ENCODE assay signal across 8 mouse cellular contexts in the genomic region with DNA sequence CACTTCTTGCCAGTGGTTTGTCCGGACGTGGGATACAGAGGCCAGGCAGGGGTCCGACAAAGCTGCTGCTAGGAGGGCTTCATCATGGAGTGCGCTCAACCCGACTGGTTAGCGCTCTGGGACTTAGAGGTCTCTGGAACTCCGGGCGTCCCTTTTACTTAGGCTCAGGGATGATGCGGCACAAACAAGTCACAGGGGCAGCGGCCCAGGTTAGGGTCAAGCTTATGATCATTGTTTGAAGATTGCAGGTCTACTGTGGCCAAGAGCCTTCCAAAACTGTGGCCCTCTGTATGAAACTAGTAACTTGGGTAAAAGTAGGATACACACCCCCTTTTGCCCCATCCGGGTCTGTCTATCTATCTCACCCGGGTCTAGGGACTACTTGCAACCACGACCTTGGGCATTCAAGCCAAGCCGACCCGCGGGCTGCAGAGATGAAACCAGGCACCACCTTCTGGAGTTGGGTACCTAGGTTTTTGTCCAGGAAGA. TPM values are rescaled to one million over a fixed set of nuclear protein-coding genes. Genes with fewer than 3 reads are reported as not detected.
DNase-seq lines count a peak whose midpoint lies in the region; ATAC-seq and TF ChIP-seq lines count a peak whose summit lies in the region.

No protein-coding gene starts in this region.

- H3K36me3 ChIP-seq in spleen, adult 2 months (ENCODE audit: control insufficient read depth, insufficient read depth, low read length): no peaks in the 10 kb centered on the region
- H3K36me3 ChIP-seq in forebrain, embryonic 10.5 days (replicated peaks): no peaks in the 10 kb centered on the region
- no peaks in the 10 kb centered on the region for H3K36me3 ChIP-seq in intestine, embryonic 16.5 days (ENCODE audit: control insufficient read depth, insufficient read depth, low read length)
- no peaks in the 10 kb centered on the region for H3K36me3 ChIP-seq in neural tube, embryonic 11.5 days (ENCODE audit: control insufficient read depth, insufficient read depth, low read length)

- no peak for TF ChIP-seq POLR2A in spleen, adult 2 months (IDR thresholded peaks at IDR 0.05; ENCODE audit: low read depth, low read length)

- peaks cover 5% of the 10 kb centered on the region for H3K4me1 ChIP-seq in spleen, adult 2 months (ENCODE audit: control insufficient read depth, insufficient read depth, insufficient read length)
- H3K4me1 ChIP-seq in forebrain, embryonic 10.5 days: peaks cover 32% of the 10 kb centered on the region
- peaks cover 24% of the 10 kb centered on the region for H3K4me1 ChIP-seq in intestine, embryonic 16.5 days (ENCODE audit: control insufficient read depth, insufficient read depth, low read length)
- peaks cover 12% of the 10 kb centered on the region; the same call in 1 of the 2 replicates for H3K4me1 ChIP-seq in neural tube, embryonic 11.5 days (ENCODE audit: control insufficient read depth, insufficient read depth, low read length)

- H3K27me3 ChIP-seq in spleen, adult 2 months (ENCODE audit: control insufficient read depth, insufficient read depth, low read length): peaks cover 8% of the 10 kb centered on the region; the same call in 1 of the 2 replicates
- peaks cover 39% of the 10 kb centered on the region for H3K27me3 ChIP-seq in forebrain, embryonic 10.5 days (ENCODE audit: poor library complexity, severe bottlenecking)
- H3K27me3 ChIP-seq in intestine, embryonic 16.5 days (replicated peaks; ENCODE audit: control insufficient read depth, insufficient read depth, low read length): no peaks in the 10 kb centered on the region
- H3K27me3 ChIP-seq in neural tube, embryonic 11.5 days (ENCODE audit: control insufficient read depth, insufficient read depth, low read length): peaks cover 13% of the 10 kb centered on the region

- no peak for DNase-seq in spleen, adult 2 months (ENCODE audit: low read depth in 1 of 2, low spot score in 2 of 2)
- no peak for DNase-seq in spleen, postnatal 36 days (ENCODE audit: low spot score in 2 of 2)
- no peak for DNase-seq in forebrain, embryonic 10.5 days (ENCODE audit: extremely low spot score, low spot score)
- DNase-seq in neural tube, embryonic 11.5 days (ENCODE audit: low spot score): peak; percentile 38
- no peak for DNase-seq in thymus, postnatal 14 days
- no peak for DNase-seq in frontal cortex, postnatal 10 days (ENCODE audit: low spot score in 2 of 2)
- DNase-seq in left cerebral cortex, adult 18-20 months (ENCODE audit: low spot score in 2 of 2): no peak

- H3K27ac ChIP-seq in spleen, adult 2 months (ENCODE audit: insufficient read depth, low read length): no peak overlapping the region
- peak overlapping the region; percentile 79 for H3K27ac ChIP-seq in forebrain, embryonic 10.5 days
- H3K27ac ChIP-seq in intestine, embryonic 16.5 days (ENCODE audit: low read length): 0 out of 2 replicates have a peak overlapping the region, but pooled peaks have one; percentile 0
- H3K27ac ChIP-seq in neural tube, embryonic 11.5 days (ENCODE audit: low read depth, low read length): no peak overlapping the region

- 5% methylated on average over 16 of the region's 16 CpGs for WGBS in spleen, adult 2 months
- WGBS in forebrain, embryonic 10.5 days: 4% methylated on average over 16 of the region's 16 CpGs
- 2% methylated on average over 16 of the region's 16 CpGs for whole genome bisulfite sequencing in intestine, embryonic 16.5 days
- 3% methylated on average over 16 of the region's 16 CpGs for WGBS in neural tube, embryonic 11.5 days

- peak overlapping the region; percentile 80 for H3K4me2 ChIP-seq in intestine, embryonic 16.5 days (ENCODE audit: low read depth, low read length)
- H3K4me2 ChIP-seq in neural tube, embryonic 11.5 days (ENCODE audit: low read depth): peak overlapping the region; percentile 81

- no peaks in the 10 kb centered on the region for H3K9me3 ChIP-seq in forebrain, embryonic 10.5 days
- H3K9me3 ChIP-seq in intestine, embryonic 16.5 days (ENCODE audit: control insufficient read depth, low read length): no peaks in the 10 kb centered on the region
- no peaks in the 10 kb centered on the region for H3K9me3 ChIP-seq in neural tube, embryonic 11.5 days (ENCODE audit: control insufficient read depth, low read length)

- ATAC-seq in intestine, embryonic 16.5 days: 0 out of 2 replicates have a peak, but pooled peaks have one; percentile 0
- no peak for ATAC-seq in neural tube, embryonic 11.5 days (ENCODE audit: insufficient read depth, low FRiP score, low TSS enrichment)

- H3K9ac ChIP-seq in intestine, embryonic 16.5 days (ENCODE audit: low read depth, low read length): peak overlapping the region; percentile 74
- peak overlapping the region; percentile 31; the same call in 1 of the 2 replicates for H3K9ac ChIP-seq in neural tube, embryonic 11.5 days (ENCODE audit: low read length)

- no peak for TF ChIP-seq CTCF in spleen, adult 2 months (IDR thresholded peaks at IDR 0.05; ENCODE audit: extremely low read depth, insufficient read depth, insufficient read length, insufficient replicate concordance)

- H3K4me3 ChIP-seq in spleen, adult 2 months (ENCODE audit: extremely low read depth, insufficient read depth, insufficient read length): peak overlapping the region; percentile 8; the same call in 1 of the 2 replicates
- H3K4me3 ChIP-seq in forebrain, embryonic 10.5 days: peak overlapping the region; percentile 65
- H3K4me3 ChIP-seq in intestine, embryonic 16.5 days (ENCODE audit: low read length): peak overlapping the region; percentile 59
- peak overlapping the region; percentile 46 for H3K4me3 ChIP-seq in neural tube, embryonic 11.5 days (ENCODE audit: low read depth, low read length)

RNA-seq across cellular contexts. Expression of a gene that starts 0.9 kb away (rescaled TPM):
- polyA plus RNA-seq in spleen, adult 2 months (2012; rRNA removed): 5.0 and 5.1 TPM in 2 replicates
- polyA plus RNA-seq in forebrain, embryonic 10.5 days (2016; fragmentation: Nextera tagmentation; extraction: Ambion mirVana): 15.1 and 17.3 TPM in 2 replicates
- polyA plus RNA-seq in intestine, embryonic 16.5 days (2015; fragmentation: Nextera tagmentation; extraction: Ambion mirVana): 20.2 and 20.8 TPM in 2 replicates
- 17.6 and 18.5 TPM in 2 replicates for polyA plus RNA-seq in neural tube, embryonic 11.5 days (2014; fragmentation: Nextera tagmentation; extraction: Ambion mirVana)
- total RNA-seq in left cerebral cortex, adult 18-20 months (2021): 10 to 100 TPM; 37.6 to 41.3 TPM

Comparison
In these comparisons a context has a peak if more than half of its experiments do, and no peak if none do; other contexts are left out.
1. H3K27ac ChIP-seq: peak in forebrain, embryonic 10.5 days (single experiment) and intestine, embryonic 16.5 days (single experiment); none in spleen, adult 2 months (single experiment) and neural tube, embryonic 11.5 days (single experiment).
2. H3K4me3 ChIP-seq: peak in every context shown above with its lines; median percentile 65 in forebrain, embryonic 10.5 days; 59 in intestine, embryonic 16.5 days; 46 in neural tube, embryonic 11.5 days; 8 in spleen, adult 2 months.